Mouse (Mus musculus): ENCODE data around the gene Myo16. TPM values are rescaled to one million over a fixed set of nuclear protein-coding genes. Genes with fewer than 3 reads are reported as not detected.
A peak's percentile ranks its signal among the peaks of the same experiment; 100 is the strongest.

The Myo16 gene
- total and polyA plus RNA-seq, 3 experiments = not detected

DNA sequence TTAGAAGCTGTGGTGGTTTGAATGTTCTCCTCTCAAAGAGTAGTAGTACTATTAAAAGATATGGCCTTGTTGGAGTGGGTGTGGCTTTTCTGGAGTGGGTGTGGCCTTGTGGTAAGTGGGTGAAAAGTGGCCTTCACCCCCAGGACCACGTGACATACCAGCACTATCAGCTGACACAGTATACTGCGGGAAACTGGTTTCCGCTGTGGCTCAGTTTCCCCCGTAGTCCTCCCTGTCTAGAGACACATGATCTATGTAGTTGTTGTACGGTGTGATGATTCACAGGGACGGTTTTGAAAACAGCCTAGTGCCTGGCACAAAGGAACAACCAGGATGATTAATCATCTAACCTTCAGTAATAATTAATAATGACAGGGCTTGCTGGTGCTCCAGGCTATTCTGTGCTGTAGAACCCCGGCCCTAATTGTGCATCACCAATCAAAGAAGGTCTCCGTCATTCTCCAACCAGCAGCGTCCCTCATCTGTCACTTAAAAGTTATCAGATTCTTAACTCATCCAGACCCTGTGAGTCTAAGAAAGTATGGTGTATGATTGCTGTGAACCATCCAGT, 524.2 kb downstream of the Myo16 start:
- Histone ChIP-seq H3K9me3 (replicated peaks; ENCODE audit: insufficient read depth, low read length) (no peaks in the 10 kb centered on the region), H3K27me3 (ENCODE audit: control insufficient read depth in 1 of 2, insufficient read depth in 2 of 2, low read length in 2 of 2) (no peaks in the 10 kb centered on the region), H3K79me2 (ENCODE audit: control insufficient read depth, insufficient read depth, low read length, poor library complexity) (no peaks in the 10 kb centered on the region), H3K4me3 (ENCODE audit: control insufficient read depth in 1 of 2, insufficient read depth in 1 of 2, low read depth in 2 of 2, low read length in 2 of 2) (no peak overlapping the region), H3K36me3 (ENCODE audit: control insufficient read depth in 1 of 2, insufficient read depth in 2 of 2, low read length in 2 of 2) (no peaks in the 10 kb centered on the region), H3K27ac (ENCODE audit: control insufficient read depth, low read depth, low read length) (no peak overlapping the region), H3K9ac (ENCODE audit: control insufficient read depth, low read depth, low read length, poor library complexity, severe bottlenecking) (no peak overlapping the region), H3K4me1 (ENCODE audit: control insufficient read depth in 1 of 2, insufficient read depth in 2 of 2, low read length in 2 of 2) (no peaks in the 10 kb centered on the region)
- TF ChIP-seq POLR2AphosphoS5 (IDR thresholded peaks at IDR 0.05; ENCODE audit: borderline replicate concordance, low read depth, low read length) (no peak), JUND (IDR thresholded peaks at IDR 0.05; ENCODE audit: low read depth, low read length) (no peak), SIN3A (IDR thresholded peaks at IDR 0.05; ENCODE audit: low read length) (no peak), UBTF (IDR thresholded peaks at IDR 0.05; ENCODE audit: borderline replicate concordance, insufficient read depth, low read depth, low read length) (no peak), RAD21 (IDR thresholded peaks at IDR 0.05; ENCODE audit: low read depth, low read length) (no peak), ZMIZ1 (IDR thresholded peaks at IDR 0.05; ENCODE audit: low read depth, low read length) (no peak), TCF12 (IDR thresholded peaks at IDR 0.05; ENCODE audit: low read depth, low read length) (no peak), KAT2A (conservative IDR thresholded peaks at IDR 0.05; ENCODE audit: low read depth, low read length) (no peak), TAL1 (IDR thresholded peaks at IDR 0.05; ENCODE audit: low read length) (no peak)
- DNase-seq (ENCODE audit: low read depth, low spot score) = no peak

DNA sequence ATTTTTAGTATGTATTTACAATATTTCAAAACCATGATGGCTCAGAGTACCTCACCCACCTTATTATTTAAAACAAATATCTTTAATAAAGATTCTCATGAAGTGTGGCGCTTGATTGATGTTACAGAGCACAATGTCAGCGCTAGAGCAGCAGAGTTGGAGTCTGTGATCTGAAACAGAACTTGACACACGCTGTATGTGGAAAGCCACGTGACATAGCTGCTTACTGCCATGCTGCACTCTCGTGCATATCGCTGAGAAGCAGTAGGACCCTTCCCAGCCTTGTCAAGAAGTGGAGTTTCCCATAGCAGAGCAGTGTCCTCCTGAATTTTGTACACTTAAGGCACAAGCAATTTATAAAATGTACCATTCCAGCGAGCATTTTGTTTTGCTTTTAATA, 528.2 kb downstream of the Myo16 start:
- Histone ChIP-seq H3K27ac (ENCODE audit: control insufficient read depth, low read depth, low read length) (no peak overlapping the region), H3K9ac (ENCODE audit: control insufficient read depth, low read depth, low read length, poor library complexity, severe bottlenecking) (no peak overlapping the region), H3K27me3 (ENCODE audit: control insufficient read depth in 1 of 2, insufficient read depth in 2 of 2, low read length in 2 of 2) (no peaks in the 10 kb centered on the region), H3K79me2 (ENCODE audit: control insufficient read depth, insufficient read depth, low read length, poor library complexity) (no peaks in the 10 kb centered on the region), H3K9me3 (replicated peaks; ENCODE audit: insufficient read depth, low read length) (no peaks in the 10 kb centered on the region), H3K36me3 (ENCODE audit: control insufficient read depth in 1 of 2, insufficient read depth in 2 of 2, low read length in 2 of 2) (no peaks in the 10 kb centered on the region), H3K4me3 (ENCODE audit: control insufficient read depth in 1 of 2, insufficient read depth in 1 of 2, low read depth in 2 of 2, low read length in 2 of 2) (no peak overlapping the region), H3K4me1 (ENCODE audit: control insufficient read depth in 1 of 2, insufficient read depth in 2 of 2, low read length in 2 of 2) (no peaks in the 10 kb centered on the region)
- TF ChIP-seq MAZ (IDR thresholded peaks at IDR 0.05; ENCODE audit: low read depth, low read length) = no peak
- TF ChIP-seq MYC (IDR thresholded peaks at IDR 0.05; ENCODE audit: low read depth, low read length) = no peak
- TF ChIP-seq EP300 (IDR thresholded peaks at IDR 0.05; ENCODE audit: low read depth in 1 of 2, low read length in 2 of 2) = no peak
- no peak for DNase-seq (ENCODE audit: low read depth, low spot score)

DNA sequence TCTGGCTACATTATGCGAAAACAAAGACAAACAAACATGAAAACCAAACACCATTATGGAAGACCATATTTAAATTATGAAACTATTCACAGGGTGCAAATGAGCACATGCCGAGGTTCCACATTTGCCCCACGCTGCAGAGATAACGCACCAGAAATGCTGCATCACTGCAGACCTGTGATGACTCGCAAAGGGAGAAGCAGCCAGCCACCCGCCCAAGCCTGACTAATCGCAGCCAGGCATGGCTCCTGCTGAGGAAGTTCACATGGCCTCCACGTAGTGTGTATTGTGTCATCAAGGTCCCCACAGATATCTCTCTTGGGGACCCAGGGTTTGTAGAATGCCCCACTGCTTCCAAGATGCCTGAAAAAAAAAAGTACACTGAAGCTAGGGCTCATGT, 529.4 kb downstream of the Myo16 start:
- no peaks in the 10 kb centered on the region for H3K4me1 ChIP-seq (ENCODE audit: control insufficient read depth in 1 of 2, insufficient read depth in 2 of 2, low read length in 2 of 2)
- no peaks in the 10 kb centered on the region for H3K36me3 ChIP-seq (ENCODE audit: control insufficient read depth in 1 of 2, insufficient read depth in 2 of 2, low read length in 2 of 2)
- H3K27me3 ChIP-seq (ENCODE audit: control insufficient read depth in 1 of 2, insufficient read depth in 2 of 2, low read length in 2 of 2) = no peaks in the 10 kb centered on the region
- H3K4me3 ChIP-seq (ENCODE audit: control insufficient read depth in 1 of 2, insufficient read depth in 1 of 2, low read depth in 2 of 2, low read length in 2 of 2) = no peak overlapping the region
- peak; percentile 66 for DNase-seq (ENCODE audit: low read depth, low spot score)
- no peak overlapping the region for H3K9ac ChIP-seq (ENCODE audit: control insufficient read depth, low read depth, low read length, poor library complexity, severe bottlenecking)
- H3K27ac ChIP-seq (ENCODE audit: control insufficient read depth, low read depth, low read length) = no peak overlapping the region
- H3K79me2 ChIP-seq (ENCODE audit: control insufficient read depth, insufficient read depth, low read length, poor library complexity) = no peaks in the 10 kb centered on the region
- H3K9me3 ChIP-seq (replicated peaks; ENCODE audit: insufficient read depth, low read length) = no peaks in the 10 kb centered on the region
- TF ChIP-seq ZC3H11A (IDR thresholded peaks at IDR 0.05; ENCODE audit: low read depth, low read length) (no peak), BHLHE40 (IDR thresholded peaks at IDR 0.05; ENCODE audit: borderline replicate concordance, low read depth, low read length) (no peak), GABPA (IDR thresholded peaks at IDR 0.05; ENCODE audit: low read depth, low read length) (no peak), MYB (IDR thresholded peaks at IDR 0.05; ENCODE audit: low read depth, low read length) (no peak), NELFE (IDR thresholded peaks at IDR 0.05; ENCODE audit: low read depth, low read length) (no peak), HCFC1 (IDR thresholded peaks at IDR 0.05; ENCODE audit: low read depth, low read length) (no peak), CHD2 (IDR thresholded peaks at IDR 0.05; ENCODE audit: low read length) (no peak), SIN3A (IDR thresholded peaks at IDR 0.05; ENCODE audit: low read length) (no peak), UBTF (IDR thresholded peaks at IDR 0.05; ENCODE audit: borderline replicate concordance, insufficient read depth, low read depth, low read length) (no peak), ZKSCAN1 (IDR thresholded peaks at IDR 0.05; ENCODE audit: low read depth, low read length) (no peak), KAT2A (conservative IDR thresholded peaks at IDR 0.05; ENCODE audit: low read depth, low read length) (no peak), MAFK (IDR thresholded peaks at IDR 0.05; ENCODE audit: borderline replicate concordance, low read depth, low read length) (no peak), USF2 (IDR thresholded peaks at IDR 0.05; ENCODE audit: borderline replicate concordance in 1 of 2, insufficient read depth in 1 of 2, low read depth in 1 of 2, low read length in 2 of 2) (no peak), CHD1 (IDR thresholded peaks at IDR 0.05; ENCODE audit: low read depth, low read length) (no peak), SMC3 (IDR thresholded peaks at IDR 0.05; ENCODE audit: low read depth, low read length) (no peak), POLR2AphosphoS2 (IDR thresholded peaks at IDR 0.05; ENCODE audit: low read length) (no peak), ZMIZ1 (IDR thresholded peaks at IDR 0.05; ENCODE audit: low read depth, low read length) (no peak), TBP (IDR thresholded peaks at IDR 0.05; ENCODE audit: low read depth, low read length) (peak; percentile 47; the same call in 1 of the 2 replicates), POLR2AphosphoS5 (IDR thresholded peaks at IDR 0.05; ENCODE audit: borderline replicate concordance, low read depth, low read length) (no peak)
